Mouse (Mus musculus): ENCODE data around the gene Lacc1.

DNA sequence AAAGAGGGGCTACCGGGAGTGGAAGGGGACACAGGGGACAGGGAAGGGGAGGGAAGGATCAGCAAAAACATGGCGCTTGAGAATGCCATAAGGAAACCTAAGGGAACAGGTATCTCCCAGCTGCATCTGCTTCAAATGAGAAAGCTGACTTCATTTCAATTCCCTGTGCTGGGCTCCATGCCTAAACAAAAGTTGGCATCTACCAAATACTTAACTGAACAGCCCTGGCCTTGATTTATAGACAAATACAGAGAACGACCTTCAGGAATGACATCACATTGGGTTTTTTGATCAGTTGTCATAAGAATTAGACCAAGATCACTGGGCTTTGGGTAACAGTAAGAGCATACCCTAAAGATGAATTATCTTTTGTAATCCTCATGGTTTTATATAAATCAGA, 12.2 kb downstream of the Lacc1 start:
- TF ChIP-seq CTCF (IDR thresholded peaks at IDR 0.05; ENCODE audit: low read depth) (no peak), EP300 (optimal IDR thresholded peaks at IDR 0.05) (no peak)

All from stomach, postnatal 0 days (tissue).